Mouse (Mus musculus): ENCODE data around the gene Prr12. TPM values are rescaled to one million over a fixed set of nuclear protein-coding genes. Genes with fewer than 3 reads are reported as not detected.

The Prr12 gene
- total RNA-seq, 1 experiment: 32.3 TPM

- no peak within 1 kb of the TSS for H3K27ac ChIP-seq (ENCODE audit: insufficient read depth, low read depth, low read length, poor library complexity, severe bottlenecking)
- in situ Hi-C loops (cut with MboI; ENCODE audit: low sequenced_read_pairs in 2 of 2, unreplicated experiment in 2 of 2): no loop called here
- H3K4me1 ChIP-seq (ENCODE audit: control insufficient read depth in 2 of 2, insufficient read depth in 2 of 2, low read length in 2 of 2, poor library complexity in 1 of 2): peaks cover 3 to 15% of the 10 kb centered on the region in 2 experiments; a peak in 3 of 4 replicates
- no peaks in the 10 kb centered on the region for H3K9me3 ChIP-seq (ENCODE audit: control insufficient read depth, insufficient read depth, low read depth, low read length)
- TF ChIP-seq MAFK (IDR thresholded peaks at IDR 0.05; ENCODE audit: insufficient read depth, low read depth, low read length) (no peak), ZNF384 (IDR thresholded peaks at IDR 0.05; ENCODE audit: low read depth, low read length) (no peak), HCFC1 (IDR thresholded peaks at IDR 0.05; ENCODE audit: borderline replicate concordance, insufficient read depth, low read length) (no peak), CHD2 (IDR thresholded peaks at IDR 0.05; ENCODE audit: low read depth, low read length) (no peak), ZC3H11A (IDR thresholded peaks at IDR 0.05; ENCODE audit: borderline replicate concordance, low read depth, low read length) (no peak)
- H3K9ac ChIP-seq (ENCODE audit: insufficient read depth, low read depth, low read length, poor library complexity, severe bottlenecking): peak within 1 kb of the TSS; percentile 64
- DNase-seq (ENCODE audit: low read depth, low spot score): peak; percentile 99
- peak within 1 kb of the TSS; percentile 64 to 79 for H3K4me3 ChIP-seq (ENCODE audit: insufficient read depth in 1 of 2, low read depth in 1 of 2, low read length in 2 of 2, poor library complexity in 1 of 2, severe bottlenecking in 1 of 2)
- peaks cover 13% of the 10 kb centered on the region for H3K36me3 ChIP-seq (ENCODE audit: control insufficient read depth, insufficient read depth, low read length, poor library complexity, severe bottlenecking)
These were observed 35.2 kb downstream of the Prr12 start, which contains the start of gene Rras for GRCm38 (mm10) chr7:45017242-45018061. TSS of gene Rras (plus strand) at chr7:45017961.

- Histone ChIP-seq H3K9me3 (ENCODE audit: control insufficient read depth, insufficient read depth, low read depth, low read length) (no peaks in the 10 kb centered on the region), H3K36me3 (ENCODE audit: control insufficient read depth, insufficient read depth, low read length, poor library complexity, severe bottlenecking) (peaks cover 20% of the 10 kb centered on the region), H3K9ac (ENCODE audit: insufficient read depth, low read depth, low read length, poor library complexity, severe bottlenecking) (peak overlapping the region; percentile 46), H3K4me3 (ENCODE audit: insufficient read depth in 1 of 2, low read depth in 1 of 2, low read length in 2 of 2, poor library complexity in 1 of 2, severe bottlenecking in 1 of 2) (peak overlapping the region; percentile 59 to 79), H3K27ac (ENCODE audit: insufficient read depth, low read depth, low read length, poor library complexity, severe bottlenecking) (no peak overlapping the region), H3K4me1 (ENCODE audit: control insufficient read depth in 2 of 2, insufficient read depth in 2 of 2, low read length in 2 of 2, poor library complexity in 1 of 2) (peaks cover 3 to 15% of the 10 kb centered on the region in 2 experiments; a peak in 3 of 4 replicates)
- in situ Hi-C loops (cut with MboI; ENCODE audit: low sequenced_read_pairs in 2 of 2, unreplicated experiment in 2 of 2): no loop called here
- no peak for TF ChIP-seq ZNF384 (IDR thresholded peaks at IDR 0.05; ENCODE audit: low read depth, low read length)
- TF ChIP-seq CHD2 (IDR thresholded peaks at IDR 0.05; ENCODE audit: low read depth, low read length): no peak
- no peak for TF ChIP-seq ZC3H11A (IDR thresholded peaks at IDR 0.05; ENCODE audit: borderline replicate concordance, low read depth, low read length)
- no peak for TF ChIP-seq HCFC1 (IDR thresholded peaks at IDR 0.05; ENCODE audit: borderline replicate concordance, insufficient read depth, low read length)
- no peak for TF ChIP-seq MAFK (IDR thresholded peaks at IDR 0.05; ENCODE audit: insufficient read depth, low read depth, low read length)
- DNase-seq (ENCODE audit: low read depth, low spot score): no peak
These were observed 35.9 kb downstream of the Prr12 start for GRCm38 (mm10) chr7:45016761-45017160.

- Histone ChIP-seq H3K36me3 (ENCODE audit: control insufficient read depth, insufficient read depth, low read length, poor library complexity, severe bottlenecking) (peaks cover 26% of the 10 kb centered on the region), H3K4me1 (ENCODE audit: control insufficient read depth in 2 of 2, insufficient read depth in 2 of 2, low read length in 2 of 2, poor library complexity in 1 of 2) (peaks cover 3 to 15% of the 10 kb centered on the region in 2 experiments; a peak in 3 of 4 replicates), H3K9ac (ENCODE audit: insufficient read depth, low read depth, low read length, poor library complexity, severe bottlenecking) (peak within 1 kb of the TSS; percentile 92), H3K27ac (ENCODE audit: insufficient read depth, low read depth, low read length, poor library complexity, severe bottlenecking) (peak within 1 kb of the TSS; percentile 69), H3K4me3 (ENCODE audit: insufficient read depth in 1 of 2, low read depth in 1 of 2, low read length in 2 of 2, poor library complexity in 1 of 2, severe bottlenecking in 1 of 2) (peak within 1 kb of the TSS; percentile 93 to 96), H3K9me3 (ENCODE audit: control insufficient read depth, insufficient read depth, low read depth, low read length) (no peaks in the 10 kb centered on the region)
- peak; percentile 99 for DNase-seq (ENCODE audit: low read depth, low spot score)
- in situ Hi-C loops (cut with MboI; ENCODE audit: low sequenced_read_pairs in 2 of 2, unreplicated experiment in 2 of 2): no loop called here
- TF ChIP-seq ZNF384 (IDR thresholded peaks at IDR 0.05; ENCODE audit: low read depth, low read length): no peak
- TF ChIP-seq MAFK (IDR thresholded peaks at IDR 0.05; ENCODE audit: insufficient read depth, low read depth, low read length): no peak
- peak; percentile 97 for TF ChIP-seq HCFC1 (IDR thresholded peaks at IDR 0.05; ENCODE audit: borderline replicate concordance, insufficient read depth, low read length)
- TF ChIP-seq CHD2 (IDR thresholded peaks at IDR 0.05; ENCODE audit: low read depth, low read length): no peak; the same call in 1 of the 2 replicates
- TF ChIP-seq ZC3H11A (IDR thresholded peaks at IDR 0.05; ENCODE audit: borderline replicate concordance, low read depth, low read length): no peak
These were observed 36.6 kb downstream of the Prr12 start, which contains the start of gene Scaf1 for GRCm38 (mm10) chr7:45015957-45016612. TSS of gene Scaf1 (minus strand) at chr7:45016363.

GRCm38 (mm10) chr7:45015344-45015956, 37.2 kb downstream of the Prr12 start:
- peak overlapping the region; percentile 92 for H3K9ac ChIP-seq (ENCODE audit: insufficient read depth, low read depth, low read length, poor library complexity, severe bottlenecking)
- no peak for TF ChIP-seq ZC3H11A (IDR thresholded peaks at IDR 0.05; ENCODE audit: borderline replicate concordance, low read depth, low read length)
- no peak for TF ChIP-seq HCFC1 (IDR thresholded peaks at IDR 0.05; ENCODE audit: borderline replicate concordance, insufficient read depth, low read length)
- no peak for TF ChIP-seq CHD2 (IDR thresholded peaks at IDR 0.05; ENCODE audit: low read depth, low read length)
- TF ChIP-seq ZNF384 (IDR thresholded peaks at IDR 0.05; ENCODE audit: low read depth, low read length): no peak
- no peak for TF ChIP-seq MAFK (IDR thresholded peaks at IDR 0.05; ENCODE audit: insufficient read depth, low read depth, low read length)
- H3K9me3 ChIP-seq (ENCODE audit: control insufficient read depth, insufficient read depth, low read depth, low read length): no peaks in the 10 kb centered on the region
- peak overlapping the region; percentile 69 for H3K27ac ChIP-seq (ENCODE audit: insufficient read depth, low read depth, low read length, poor library complexity, severe bottlenecking)
- in situ Hi-C loops (cut with MboI; ENCODE audit: low sequenced_read_pairs in 2 of 2, unreplicated experiment in 2 of 2): no loop called here
- DNase-seq (ENCODE audit: low read depth, low spot score): no peak
- H3K36me3 ChIP-seq (ENCODE audit: control insufficient read depth, insufficient read depth, low read length, poor library complexity, severe bottlenecking): peaks cover 26% of the 10 kb centered on the region
- peak overlapping the region; percentile 93 to 96 for H3K4me3 ChIP-seq (ENCODE audit: insufficient read depth in 1 of 2, low read depth in 1 of 2, low read length in 2 of 2, poor library complexity in 1 of 2, severe bottlenecking in 1 of 2)
- H3K4me1 ChIP-seq (ENCODE audit: control insufficient read depth in 2 of 2, insufficient read depth in 2 of 2, low read length in 2 of 2, poor library complexity in 1 of 2): peaks cover 3 to 15% of the 10 kb centered on the region in 2 experiments; a peak in 3 of 4 replicates

All from ES-E14 (cell line).